Mouse (Mus musculus) embryonic facial prominence, embryonic 12.5 days (tissue): ENCODE results near the gene Impg2. TPM values are rescaled to one million over a fixed set of nuclear protein-coding genes. Genes with fewer than 3 reads are reported as not detected.

ENCODE experiments used
- ATAC-seq: fragments of 200-750 bp; cut with Nextera tagmentation; 2 replicates; pipeline ENCODE4 v1.8.0; 2017; ENCODE audit not compliant: insufficient number of reproducible peaks, insufficient read depth, low FRiP score, low TSS enrichment
- H3K27ac ChIP-seq: fragments of 300-500 bp; sonication (generic); 2 replicates; pipeline ENCODE4 v1.5.1; 2016; ENCODE audit warnings: mild to moderate bottlenecking
- H3K27me3 ChIP-seq: fragments of 300-500 bp; sonication (generic); 2 replicates; pipeline ENCODE4 v1.6.1; 2016; ENCODE audit warnings: mild to moderate bottlenecking, moderate library complexity
- H3K36me3 ChIP-seq: fragments of 300-500 bp; sonication (generic); 2 replicates; pipeline ENCODE4 v1.6.1; 2016; ENCODE audit warnings: mild to moderate bottlenecking
- H3K4me1 ChIP-seq: fragments of 300-500 bp; sonication (generic); 2 replicates; pipeline ENCODE4 v1.6.1; 2016
- H3K4me2 ChIP-seq: fragments of 300-500 bp; sonication (generic); replicated peaks from 2 replicates; pipeline ENCODE4 v1.6.1; 2016; ENCODE audit warnings: mild to moderate bottlenecking, moderate library complexity
- H3K4me3 ChIP-seq: fragments of 300-500 bp; sonication (generic); 2 replicates; pipeline ENCODE4 v1.5.1; 2016; ENCODE audit warnings: mild to moderate bottlenecking
- H3K9ac ChIP-seq: fragments of 300-500 bp; sonication (generic); 2 replicates; pipeline ENCODE4 v1.6.1; 2016; ENCODE audit warnings: mild to moderate bottlenecking, moderate library complexity
- H3K9me3 ChIP-seq: fragments of 300-500 bp; sonication (generic); 2 replicates; pipeline ENCODE4 v1.6.1; 2016; ENCODE audit warnings: mild to moderate bottlenecking, moderate library complexity
- WGBS: fragments of 180-500 bp; shearing (Covaris S2); methylation state at CpG from one replicate; pipeline ENCODE4 v1.1.7; 2016; 5-methylcytosine and 5-hydroxymethylcytosine counted together
- polyA plus RNA-seq: library from polyadenylated mRNA; unstranded; fragments of >200 nt; fragmentation: Nextera tagmentation; extraction: Ambion mirVana; gene quantifications from 2 replicates; pipeline ENCODE4 v1.2.1, GENCODE M21; 2016

The Impg2 gene
- 0.19 and 0.33 TPM in 2 replicates for polyA plus RNA-seq

DNA sequence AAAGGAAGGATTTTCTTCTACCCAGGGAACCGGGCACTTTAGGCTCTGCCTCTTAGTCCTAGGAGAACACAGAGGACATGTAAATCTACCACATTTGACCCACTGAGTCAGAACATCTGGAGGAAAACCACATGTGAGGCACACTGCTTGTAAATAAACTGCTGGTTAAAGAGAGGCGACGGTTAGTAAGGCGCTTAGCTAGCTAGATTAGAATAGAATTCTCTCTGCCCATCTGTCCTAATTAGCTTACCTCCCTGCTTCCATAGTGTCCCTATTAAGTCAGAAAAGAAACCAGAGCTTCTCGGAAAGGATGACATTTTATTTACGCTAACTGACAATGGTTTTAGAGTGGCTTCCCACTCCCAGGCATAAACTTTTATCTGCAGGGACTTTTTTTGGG, at the start of gene Impg2:
TSS of gene Impg2 (plus strand) at position 263 of the 400 bp plus-strand sequence.
- Histone ChIP-seq H3K27me3 (no peaks in the 10 kb centered on the region), H3K4me1 (0 out of 2 replicates have a peak, but pooled peaks cover 3% of the 10 kb centered on the region), H3K27ac (no peak within 1 kb of the TSS), H3K4me2 (no peak within 1 kb of the TSS), H3K36me3 (no peaks in the 10 kb centered on the region), H3K9ac (no peak within 1 kb of the TSS), H3K4me3 (no peak within 1 kb of the TSS), H3K9me3 (no peaks in the 10 kb centered on the region)
- no peak for ATAC-seq
- 50% methylated on average over 6 of the region's 6 CpGs for WGBS

DNA sequence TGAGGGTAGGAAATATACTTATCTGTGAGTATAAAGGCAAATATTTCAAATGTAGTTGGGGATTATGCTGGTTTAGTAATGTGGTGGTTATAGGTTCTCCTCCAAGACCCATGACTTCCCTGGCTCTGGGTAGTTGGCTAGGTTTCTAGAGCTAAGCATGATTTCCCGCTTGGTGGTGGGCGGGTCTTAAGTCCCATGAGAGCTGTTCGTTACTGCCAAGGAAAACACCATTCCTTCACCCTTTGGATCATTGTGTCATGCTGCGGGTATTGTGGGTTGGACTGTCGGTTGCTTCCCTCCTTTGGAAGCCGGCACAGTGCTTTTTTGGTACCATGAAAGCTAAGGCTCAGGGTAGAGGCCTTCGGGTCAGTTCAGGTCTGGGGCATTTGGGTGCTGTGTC, 40.6 kb upstream of the Impg2 start:
- 88% methylated on average over 7 of the region's 7 CpGs for WGBS
- no peak for ATAC-seq

DNA sequence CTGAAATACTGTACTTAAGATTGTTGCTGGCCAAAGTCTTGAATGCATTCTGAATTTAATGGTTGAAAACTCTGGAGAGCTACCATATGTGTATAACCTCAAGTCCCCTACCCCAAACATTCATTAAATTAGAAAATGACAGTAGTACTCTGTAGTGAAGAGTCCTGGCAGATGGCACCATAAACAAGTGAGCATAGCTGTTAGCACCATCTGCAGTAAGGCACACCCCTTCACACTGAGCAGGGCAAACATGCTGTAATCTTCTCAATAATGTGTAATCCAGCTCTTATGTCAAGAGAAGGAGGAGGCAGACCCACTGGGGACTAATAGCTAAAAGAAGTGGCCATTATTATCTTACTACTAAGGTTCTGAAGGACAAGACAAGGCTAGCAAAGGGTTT, 33.9 kb upstream of the Impg2 start:
- no peak overlapping the region for H3K27ac ChIP-seq
- ATAC-seq: no peak
- no peaks in the 10 kb centered on the region for H3K9me3 ChIP-seq
- no peak overlapping the region for H3K9ac ChIP-seq
- no peak overlapping the region for H3K4me2 ChIP-seq
- no peaks in the 10 kb centered on the region for H3K4me1 ChIP-seq
- H3K36me3 ChIP-seq: peaks cover 35% of the 10 kb centered on the region
- H3K4me3 ChIP-seq: no peak overlapping the region
- H3K27me3 ChIP-seq: no peaks in the 10 kb centered on the region

More for the DNA sequence above, 40.6 kb upstream of the Impg2 start:
- Histone ChIP-seq H3K4me2 (no peak overlapping the region), H3K27me3 (no peaks in the 10 kb centered on the region), H3K4me3 (no peak overlapping the region), H3K27ac (no peak overlapping the region), H3K4me1 (no peaks in the 10 kb centered on the region), H3K36me3 (peaks cover 14% of the 10 kb centered on the region; the same call in 1 of the 2 replicates), H3K9ac (no peak overlapping the region), H3K9me3 (no peaks in the 10 kb centered on the region)

DNA sequence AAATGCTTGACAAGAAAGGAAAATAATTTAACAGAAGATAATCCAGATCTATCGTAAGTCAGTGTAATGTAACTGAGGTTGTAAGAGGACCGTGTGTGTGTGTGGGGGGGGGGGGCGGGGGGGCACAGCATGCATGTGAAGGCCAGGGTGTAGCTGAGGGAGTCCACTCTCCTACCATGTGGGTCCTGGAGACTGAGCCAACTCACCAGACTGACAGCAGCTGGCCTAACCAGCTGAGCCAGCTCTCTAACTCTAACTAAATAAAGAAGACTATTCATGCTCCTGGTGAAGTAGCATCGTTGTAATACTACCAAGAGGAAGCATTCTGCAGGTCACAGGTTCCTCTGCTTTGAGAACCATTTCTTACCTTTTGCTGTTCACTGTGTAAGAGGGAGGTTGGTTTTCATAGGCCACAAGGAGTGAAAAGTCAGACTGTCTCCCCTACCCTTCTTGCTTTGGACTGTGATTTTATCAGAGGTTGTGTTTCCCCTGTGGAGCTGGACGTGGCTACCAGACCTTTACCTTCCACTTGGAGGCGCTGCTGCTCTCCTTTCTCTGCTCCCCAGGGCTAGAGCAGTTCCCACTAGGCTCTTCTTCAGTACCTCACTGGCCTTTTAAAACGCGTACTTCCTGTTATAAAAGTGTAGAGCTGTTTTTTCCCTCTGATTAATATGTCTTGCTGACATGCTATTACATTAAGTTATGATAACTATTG, 28.1 kb upstream of the Impg2 start:
- H3K9me3 ChIP-seq: no peaks in the 10 kb centered on the region
- 65% methylated on average over 8 of the region's 8 CpGs for WGBS
- no peak for ATAC-seq
- no peak overlapping the region for H3K27ac ChIP-seq
- no peaks in the 10 kb centered on the region for H3K27me3 ChIP-seq
- no peak overlapping the region for H3K4me3 ChIP-seq
- peaks cover 26% of the 10 kb centered on the region for H3K36me3 ChIP-seq
- H3K4me1 ChIP-seq: no peaks in the 10 kb centered on the region
- no peak overlapping the region for H3K4me2 ChIP-seq
- H3K9ac ChIP-seq: no peak overlapping the region

DNA sequence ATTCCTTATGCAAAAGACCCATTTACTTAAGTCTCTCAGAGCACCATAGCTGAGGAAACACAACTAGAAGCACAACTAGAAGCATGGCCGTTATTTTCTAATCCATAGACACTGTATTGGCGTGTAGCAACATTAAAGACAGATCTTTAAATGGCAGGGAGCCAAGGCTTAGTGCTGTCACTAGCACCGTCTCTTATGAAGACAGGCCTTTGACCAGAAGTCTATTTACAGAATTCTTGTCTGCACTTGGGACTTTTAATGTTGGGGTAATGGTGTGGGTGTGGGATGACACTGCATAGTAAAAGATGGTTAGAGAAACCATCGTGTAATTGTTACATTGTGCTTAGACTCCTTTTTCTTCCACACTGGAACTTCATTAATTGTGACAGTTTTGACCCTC, 17.2 kb upstream of the Impg2 start:
- Histone ChIP-seq H3K27me3 (no peaks in the 10 kb centered on the region), H3K4me3 (no peak overlapping the region), H3K4me2 (no peak overlapping the region), H3K9me3 (no peaks in the 10 kb centered on the region), H3K9ac (no peak overlapping the region), H3K36me3 (peaks cover 43% of the 10 kb centered on the region), H3K4me1 (no peaks in the 10 kb centered on the region), H3K27ac (no peak overlapping the region)
- ATAC-seq: no peak
- 89% methylated on average over 4 of the region's 4 CpGs for WGBS

DNA sequence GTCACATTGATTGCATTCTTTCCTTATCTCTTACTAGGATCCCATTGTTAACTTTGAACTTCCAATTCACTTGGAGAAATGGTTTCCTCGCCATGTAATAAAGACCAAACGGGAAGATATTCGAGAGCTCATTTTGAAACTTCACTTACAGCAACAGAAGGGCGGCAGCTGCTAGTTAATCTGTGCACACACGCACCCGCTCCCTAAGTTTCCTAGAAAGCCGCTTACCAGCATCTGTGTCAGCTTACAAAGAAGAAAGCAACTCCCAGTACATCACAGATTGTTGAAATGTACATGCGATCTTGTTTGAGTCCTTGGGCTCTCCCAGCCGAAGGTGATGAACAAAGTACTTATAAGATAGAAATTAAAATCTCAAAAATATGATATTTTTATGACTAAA, 15.9 kb upstream of the Impg2 start:
- no peak overlapping the region for H3K4me3 ChIP-seq
- 86% methylated on average over 9 of the region's 9 CpGs for WGBS
- H3K4me1 ChIP-seq: no peaks in the 10 kb centered on the region
- no peak overlapping the region for H3K27ac ChIP-seq
- no peak overlapping the region for H3K9ac ChIP-seq
- ATAC-seq: no peak
- H3K36me3 ChIP-seq: peaks cover 30% of the 10 kb centered on the region
- no peaks in the 10 kb centered on the region for H3K9me3 ChIP-seq
- H3K4me2 ChIP-seq: no peak overlapping the region
- H3K27me3 ChIP-seq: no peaks in the 10 kb centered on the region

DNA sequence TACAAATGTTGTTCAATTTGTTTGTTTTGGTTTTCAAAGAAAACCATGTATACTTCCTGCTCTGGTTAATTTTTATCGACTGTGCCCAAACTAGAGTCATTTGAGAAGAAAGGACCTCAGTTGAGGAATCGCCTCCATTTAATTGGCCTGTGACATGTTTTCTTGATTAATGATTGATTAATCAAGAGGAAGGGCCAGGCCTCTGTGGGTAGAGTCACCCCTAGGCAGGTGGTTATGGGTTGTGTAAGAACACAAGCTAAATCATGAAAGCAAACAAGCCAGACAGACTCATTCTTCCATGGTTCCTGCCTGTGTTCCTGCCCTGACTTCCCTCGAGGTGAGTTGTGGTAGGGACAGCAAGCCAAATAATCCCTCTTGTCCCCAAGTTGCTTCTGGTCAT, 8.6 kb downstream of the Impg2 start:
- H3K9me3 ChIP-seq: no peaks in the 10 kb centered on the region
- H3K4me1 ChIP-seq: no peaks in the 10 kb centered on the region
- ATAC-seq: no peak
- no peaks in the 10 kb centered on the region for H3K27me3 ChIP-seq
- no peak overlapping the region for H3K27ac ChIP-seq
- no peak overlapping the region for H3K4me3 ChIP-seq
- WGBS: 67% methylated on average over 3 of the region's 3 CpGs
- H3K9ac ChIP-seq: no peak overlapping the region
- H3K4me2 ChIP-seq: no peak overlapping the region
- no peaks in the 10 kb centered on the region for H3K36me3 ChIP-seq

DNA sequence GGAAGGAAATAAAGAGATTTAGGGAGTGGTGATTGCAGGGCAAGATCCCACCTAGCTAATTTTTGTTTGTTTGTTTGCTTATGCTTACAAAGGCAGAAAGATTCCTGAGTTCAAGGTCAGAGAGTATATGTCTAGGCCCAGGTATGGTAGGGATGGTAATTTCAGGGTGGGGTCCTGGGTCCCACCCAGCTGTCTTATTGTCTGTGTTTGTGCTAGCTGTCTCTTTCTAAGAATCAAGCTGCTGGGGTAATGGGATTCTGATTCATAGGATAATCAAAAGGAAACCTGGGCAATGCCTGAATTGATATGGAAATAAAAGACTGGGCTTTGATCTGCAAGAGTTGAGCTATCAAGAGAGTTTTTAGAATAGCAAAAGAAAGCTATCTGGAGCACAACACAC, 23.6 kb downstream of the Impg2 start:
- Histone ChIP-seq H3K9me3 (no peaks in the 10 kb centered on the region), H3K4me2 (no peak overlapping the region), H3K27ac (no peak overlapping the region), H3K9ac (no peak overlapping the region), H3K4me1 (no peaks in the 10 kb centered on the region), H3K4me3 (no peak overlapping the region), H3K36me3 (no peaks in the 10 kb centered on the region; the same call in 1 of the 2 replicates), H3K27me3 (no peaks in the 10 kb centered on the region)
- ATAC-seq: no peak

DNA sequence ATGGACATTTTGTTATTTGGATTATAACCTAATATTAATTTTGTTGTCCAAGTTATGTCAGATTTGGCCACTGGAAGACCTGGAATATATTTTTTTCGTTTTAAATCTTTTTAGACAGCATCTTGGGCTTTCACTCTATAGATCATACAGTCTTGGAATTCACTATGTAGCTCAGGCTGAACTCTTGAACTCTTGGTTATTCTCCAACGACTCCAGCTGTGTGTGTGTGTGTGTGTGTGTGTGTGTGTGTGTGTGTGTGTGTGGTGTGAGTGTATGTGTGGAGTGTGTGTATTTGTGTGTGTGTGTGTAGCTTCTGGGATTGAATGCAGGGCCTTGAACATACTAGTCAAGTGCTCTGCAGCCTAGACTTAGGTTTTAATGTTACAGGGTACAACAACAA, 25.3 kb downstream of the Impg2 start:
- no peak overlapping the region for H3K27ac ChIP-seq
- H3K9me3 ChIP-seq: no peaks in the 10 kb centered on the region
- H3K4me2 ChIP-seq: no peak overlapping the region
- no peaks in the 10 kb centered on the region for H3K27me3 ChIP-seq
- H3K9ac ChIP-seq: no peak overlapping the region
- ATAC-seq: no peak
- 50% methylated on average over 2 of the region's 2 CpGs for WGBS
- H3K4me1 ChIP-seq: no peaks in the 10 kb centered on the region
- H3K4me3 ChIP-seq: no peak overlapping the region
- no peaks in the 10 kb centered on the region; the same call in 1 of the 2 replicates for H3K36me3 ChIP-seq

DNA sequence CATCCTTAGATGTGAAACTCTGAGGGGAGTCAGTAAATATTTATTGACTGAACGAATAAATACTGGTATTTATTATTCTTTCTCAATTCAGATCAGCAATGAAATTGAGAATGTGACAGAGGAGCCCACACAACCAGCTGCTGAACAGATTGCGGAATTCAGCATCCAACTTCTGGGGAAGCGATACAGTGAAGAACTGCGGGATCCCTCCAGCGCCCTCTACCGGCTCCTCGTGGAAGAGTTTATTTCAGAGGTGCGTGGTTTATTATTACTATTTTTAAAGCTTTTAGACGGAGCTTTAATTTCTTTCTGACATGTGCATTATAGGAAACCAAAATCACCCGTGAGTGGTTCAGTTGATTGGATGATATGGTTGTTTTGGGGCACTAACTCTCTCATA, 27.2 kb downstream of the Impg2 start:
- no peak overlapping the region for H3K27ac ChIP-seq
- H3K4me1 ChIP-seq: no peaks in the 10 kb centered on the region
- no peaks in the 10 kb centered on the region for H3K27me3 ChIP-seq
- H3K9ac ChIP-seq: no peak overlapping the region
- H3K4me2 ChIP-seq: no peak overlapping the region
- H3K36me3 ChIP-seq: no peaks in the 10 kb centered on the region; the same call in 1 of the 2 replicates
- 53% methylated on average over 10 of the region's 10 CpGs for WGBS
- ATAC-seq: no peak
- H3K9me3 ChIP-seq: no peaks in the 10 kb centered on the region
- H3K4me3 ChIP-seq: no peak overlapping the region

DNA sequence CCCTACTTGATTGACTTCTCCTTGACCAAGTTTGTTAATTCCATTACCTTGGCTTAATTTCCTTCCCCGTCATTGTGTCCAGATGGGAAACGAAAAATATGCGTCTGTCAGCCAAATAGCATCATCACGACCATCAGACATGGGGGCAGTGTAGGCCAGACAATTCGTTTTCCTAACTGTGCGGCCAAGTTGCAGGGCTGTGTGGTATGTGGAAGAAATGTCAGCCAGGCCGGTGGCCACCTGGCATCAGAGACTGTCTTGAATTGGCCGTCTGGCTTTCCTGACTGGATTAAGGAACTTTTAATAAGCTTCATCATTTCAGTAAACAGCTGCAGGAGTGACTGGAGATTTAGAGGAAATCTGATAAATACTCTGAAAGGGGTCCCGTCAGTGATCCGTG, 28.6 kb downstream of the Impg2 start:
- H3K36me3 ChIP-seq: no peaks in the 10 kb centered on the region
- no peaks in the 10 kb centered on the region for H3K4me1 ChIP-seq
- no peak overlapping the region for H3K4me3 ChIP-seq
- H3K9ac ChIP-seq: no peak overlapping the region
- no peak overlapping the region for H3K27ac ChIP-seq
- H3K9me3 ChIP-seq: no peaks in the 10 kb centered on the region
- H3K4me2 ChIP-seq: no peak overlapping the region
- 70% methylated on average over 10 of the region's 10 CpGs for WGBS
- no peaks in the 10 kb centered on the region for H3K27me3 ChIP-seq
- ATAC-seq: no peak

DNA sequence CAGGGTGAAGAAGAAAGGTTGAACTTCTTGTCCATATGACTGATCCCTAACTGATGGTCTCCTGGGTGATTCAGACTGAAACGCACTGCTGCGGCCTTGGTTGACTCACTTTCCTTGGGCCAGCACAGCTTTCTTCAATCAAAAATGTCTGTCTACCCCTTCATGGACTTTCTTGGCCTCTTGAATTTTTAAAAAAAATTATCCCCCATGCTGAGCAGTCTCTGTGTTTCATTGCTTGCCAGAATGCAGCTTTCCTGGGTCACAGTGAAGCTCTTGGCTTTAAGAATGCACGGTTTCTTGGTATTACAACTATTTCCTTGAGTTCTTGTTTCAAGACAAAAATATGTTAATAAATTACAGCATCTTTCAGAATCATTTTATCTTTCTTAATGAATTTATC, 41.9 kb downstream of the Impg2 start:
- Histone ChIP-seq H3K9me3 (no peaks in the 10 kb centered on the region), H3K4me1 (no peaks in the 10 kb centered on the region), H3K36me3 (no peaks in the 10 kb centered on the region), H3K4me2 (no peak overlapping the region), H3K27ac (no peak overlapping the region), H3K4me3 (no peak overlapping the region), H3K27me3 (no peaks in the 10 kb centered on the region), H3K9ac (no peak overlapping the region)
- no peak for ATAC-seq
- 84% methylated on average over 3 of the region's 3 CpGs for WGBS
